Mouse (Mus musculus): ENCODE results near the gene Ucp3. TPM values are rescaled to one million over a fixed set of nuclear protein-coding genes. Genes with fewer than 3 reads are reported as not detected.

The Ucp3 gene
- polyA plus RNA-seq, 1 experiment from 2014 or later, result 1.4 TPM

GRCm38 (mm10) chr7:100497982-100498381, 25.2 kb downstream of the Ucp3 start:
- Histone ChIP-seq H3K4me2 (replicated peaks; ENCODE audit: low read depth) (no peak overlapping the region), H3K36me3 (ENCODE audit: control insufficient read depth, insufficient read depth, low read length) (peaks cover 21% of the 10 kb centered on the region; the same call in 1 of the 2 replicates), H3K27ac (replicated peaks) (no peak overlapping the region), H3K27me3 (ENCODE audit: control insufficient read depth, insufficient read depth, low read length) (no peaks in the 10 kb centered on the region), H3K4me3 (ENCODE audit: low read depth, low read length) (no peak overlapping the region), H3K9ac (ENCODE audit: low read length) (no peak overlapping the region), H3K4me1 (replicated peaks; ENCODE audit: control insufficient read depth, insufficient read depth) (peaks cover 7% of the 10 kb centered on the region), H3K9me3 (ENCODE audit: control insufficient read depth, low read length) (no peaks in the 10 kb centered on the region)
- ATAC-seq (ENCODE audit: low FRiP score, low TSS enrichment) (no peak), DNase-seq (ENCODE audit: low spot score) (no peak)
- WGBS, result 90% methylated on average over 13 of the region's 13 CpGs
- TF ChIP-seq CTCF (IDR thresholded peaks at IDR 0.05; ENCODE audit: low read depth) (no peak), EP300 (optimal IDR thresholded peaks at IDR 0.05) (no peak)

GRCm38 (mm10) chr7:100499465-100499864, 26.7 kb downstream of the Ucp3 start:
- H3K36me3 ChIP-seq (ENCODE audit: control insufficient read depth, insufficient read depth, low read length), result peaks cover 21% of the 10 kb centered on the region; the same call in 1 of the 2 replicates
- ATAC-seq (ENCODE audit: low FRiP score, low TSS enrichment) (no peak), DNase-seq (ENCODE audit: low spot score) (no peak)
- no peak overlapping the region for H3K9ac ChIP-seq (ENCODE audit: low read length)
- no peaks in the 10 kb centered on the region for H3K27me3 ChIP-seq (ENCODE audit: control insufficient read depth, insufficient read depth, low read length)
- no peak overlapping the region for H3K4me2 ChIP-seq (replicated peaks; ENCODE audit: low read depth)
- no peak overlapping the region for H3K4me3 ChIP-seq (ENCODE audit: low read depth, low read length)
- no peak overlapping the region for H3K27ac ChIP-seq (replicated peaks)
- TF ChIP-seq CTCF (IDR thresholded peaks at IDR 0.05; ENCODE audit: low read depth) (no peak), EP300 (optimal IDR thresholded peaks at IDR 0.05) (no peak)
- peaks cover 7% of the 10 kb centered on the region for H3K4me1 ChIP-seq (replicated peaks; ENCODE audit: control insufficient read depth, insufficient read depth)
- no peaks in the 10 kb centered on the region for H3K9me3 ChIP-seq (ENCODE audit: control insufficient read depth, low read length)

GRCm38 (mm10) chr7:100500276-100500977, 27.6 kb downstream of the Ucp3 start:
- ATAC-seq (ENCODE audit: low FRiP score, low TSS enrichment) (no peak), DNase-seq (ENCODE audit: low spot score) (no peak)
- Histone ChIP-seq H3K4me3 (ENCODE audit: low read depth, low read length) (no peak overlapping the region), H3K9me3 (ENCODE audit: control insufficient read depth, low read length) (no peaks in the 10 kb centered on the region), H3K27ac (replicated peaks) (no peak overlapping the region), H3K36me3 (ENCODE audit: control insufficient read depth, insufficient read depth, low read length) (peaks cover 21% of the 10 kb centered on the region; the same call in 1 of the 2 replicates), H3K27me3 (ENCODE audit: control insufficient read depth, insufficient read depth, low read length) (no peaks in the 10 kb centered on the region), H3K9ac (ENCODE audit: low read length) (no peak overlapping the region), H3K4me2 (replicated peaks; ENCODE audit: low read depth) (no peak overlapping the region), H3K4me1 (replicated peaks; ENCODE audit: control insufficient read depth, insufficient read depth) (peaks cover 7% of the 10 kb centered on the region)
- WGBS, result 57% methylated on average over 16 of the region's 16 CpGs
- TF ChIP-seq CTCF (IDR thresholded peaks at IDR 0.05; ENCODE audit: low read depth) (no peak), EP300 (optimal IDR thresholded peaks at IDR 0.05) (no peak)

- Histone ChIP-seq H3K27ac (replicated peaks) (no peak overlapping the region), H3K36me3 (ENCODE audit: control insufficient read depth, insufficient read depth, low read length) (peaks cover 21% of the 10 kb centered on the region; the same call in 1 of the 2 replicates), H3K9ac (ENCODE audit: low read length) (no peak overlapping the region), H3K4me3 (ENCODE audit: low read depth, low read length) (no peak overlapping the region), H3K27me3 (ENCODE audit: control insufficient read depth, insufficient read depth, low read length) (no peaks in the 10 kb centered on the region), H3K9me3 (ENCODE audit: control insufficient read depth, low read length) (no peaks in the 10 kb centered on the region), H3K4me2 (replicated peaks; ENCODE audit: low read depth) (no peak overlapping the region), H3K4me1 (replicated peaks; ENCODE audit: control insufficient read depth, insufficient read depth) (peaks cover 3% of the 10 kb centered on the region)
- DNase-seq (ENCODE audit: low spot score) (no peak), ATAC-seq (ENCODE audit: low FRiP score, low TSS enrichment) (no peak)
- no peak for TF ChIP-seq EP300 (optimal IDR thresholded peaks at IDR 0.05)
- TF ChIP-seq CTCF (IDR thresholded peaks at IDR 0.05; ENCODE audit: low read depth), result no peak
- 68% methylated on average over 6 of the region's 6 CpGs for WGBS
Measured at GRCm38 (mm10) chr7:100501027-100501843, 28.4 kb downstream of the Ucp3 start.

GRCm38 (mm10) chr7:100501844-100502373, 29.1 kb downstream of the Ucp3 start:
- no peaks in the 10 kb centered on the region for H3K27me3 ChIP-seq (ENCODE audit: control insufficient read depth, insufficient read depth, low read length)
- H3K4me3 ChIP-seq (ENCODE audit: low read depth, low read length), result no peak overlapping the region
- no peak for DNase-seq (ENCODE audit: low spot score)
- no peak overlapping the region for H3K9ac ChIP-seq (ENCODE audit: low read length)
- WGBS, result 35% methylated on average over 2 of the region's 2 CpGs
- H3K36me3 ChIP-seq (ENCODE audit: control insufficient read depth, insufficient read depth, low read length), result peaks cover 18% of the 10 kb centered on the region; the same call in 1 of the 2 replicates
- H3K27ac ChIP-seq (replicated peaks), result no peak overlapping the region
- no peak overlapping the region for H3K4me2 ChIP-seq (replicated peaks; ENCODE audit: low read depth)
- peak; percentile 43 for TF ChIP-seq EP300 (optimal IDR thresholded peaks at IDR 0.05)
- TF ChIP-seq CTCF (IDR thresholded peaks at IDR 0.05; ENCODE audit: low read depth), result no peak
- no peak for ATAC-seq (ENCODE audit: low FRiP score, low TSS enrichment)
- H3K9me3 ChIP-seq (ENCODE audit: control insufficient read depth, low read length), result no peaks in the 10 kb centered on the region
- H3K4me1 ChIP-seq (replicated peaks; ENCODE audit: control insufficient read depth, insufficient read depth), result no peaks in the 10 kb centered on the region
